Mouse (Mus musculus) G1E (cell line): ENCODE measurements around the gene Defb48. TPM values are rescaled to one million over a fixed set of nuclear protein-coding genes. Genes with fewer than 3 reads are reported as not detected.

Experiments used
- ATAC-seq: 2 replicates; pipeline ENCODE4 v1.8.0; 2016; ENCODE audit warnings: mild to moderate bottlenecking; ENCODE audit not compliant: insufficient number of reproducible peaks, poor library complexity, low FRiP score, severe bottlenecking; ENCODE audit errors: extremely low read depth
- DNase-seq: peaks from one replicate; pipeline ENCODE4 v3.0.0; 2012; ENCODE audit warnings: low spot score
- H3K27me3 ChIP-seq: 2 replicates; pipeline ENCODE4 v1.6.1; 2012; ENCODE audit warnings: mild to moderate bottlenecking, low read length, inconsistent platforms; ENCODE audit not compliant: insufficient read depth
- H3K36me3 ChIP-seq: replicated peaks from 2 replicates; pipeline ENCODE3; 2012; ENCODE audit warnings: mild to moderate bottlenecking, inconsistent platforms
- H3K4me1 ChIP-seq: 2 replicates; pipeline ENCODE4 v1.6.1; 2012; ENCODE audit warnings: low read depth, low read length, inconsistent platforms, mixed read lengths; ENCODE audit not compliant: insufficient read depth
- H3K4me3 ChIP-seq: 2 replicates; pipeline ENCODE4 v1.5.1; 2012; ENCODE audit warnings: low read depth, mild to moderate bottlenecking, inconsistent platforms, low read length, moderate library complexity, mixed read lengths
- H3K9me3 ChIP-seq: replicated peaks from 2 replicates; pipeline ENCODE4 v1.6.1; 2012; ENCODE audit warnings: inconsistent platforms
- CTCF ChIP-seq: IDR thresholded peaks from 2 replicates; pipeline ENCODE4 v1.5.1; 2012; ENCODE audit warnings: low read depth, low read length, inconsistent platforms, mixed read lengths
- GATA1 ChIP-seq: IDR thresholded peaks from 2 replicates; pipeline ENCODE4 v1.6.1; 2012; ENCODE audit warnings: borderline replicate concordance, low read length, inconsistent platforms, mixed read lengths
- GATA2 ChIP-seq: IDR thresholded peaks from 2 replicates; pipeline ENCODE4 v1.6.1; 2012; ENCODE audit warnings: low read depth, low read length, inconsistent platforms, borderline replicate concordance
- POLR2AphosphoS5 ChIP-seq: IDR thresholded peaks from 2 replicates; pipeline ENCODE4 v1.6.1; 2012; ENCODE audit warnings: low read depth, low read length, inconsistent platforms; ENCODE audit not compliant: insufficient replicate concordance
- TAL1 ChIP-seq: conservative IDR thresholded peaks from 2 replicates; pipeline ENCODE4 v1.6.1; 2012; ENCODE audit warnings: low read depth, low read length, inconsistent platforms, mixed read lengths
- polyA plus RNA-seq: library from polyadenylated mRNA; stranded (reverse); fragments of >175 nt; gene quantifications from 2 replicates; pipeline ENCODE4 v1.2.3, GENCODE M21; 2012
- total RNA-seq, 2 experiments: library from RNA; stranded (forward) in 1 of 2; stranded (reverse) in 1 of 2; fragments of 200-1000 nt in 1 of 2; fragments of >200 nt in 1 of 2; fragmentation: Nextera tagmentation in 1 of 2; gene quantifications; 2 replicates each; pipeline ENCODE4 v1.2.3; 2014 to 2017

Defb48 gene
- total and polyA plus RNA-seq, 3 experiments, result not detected

DNA sequence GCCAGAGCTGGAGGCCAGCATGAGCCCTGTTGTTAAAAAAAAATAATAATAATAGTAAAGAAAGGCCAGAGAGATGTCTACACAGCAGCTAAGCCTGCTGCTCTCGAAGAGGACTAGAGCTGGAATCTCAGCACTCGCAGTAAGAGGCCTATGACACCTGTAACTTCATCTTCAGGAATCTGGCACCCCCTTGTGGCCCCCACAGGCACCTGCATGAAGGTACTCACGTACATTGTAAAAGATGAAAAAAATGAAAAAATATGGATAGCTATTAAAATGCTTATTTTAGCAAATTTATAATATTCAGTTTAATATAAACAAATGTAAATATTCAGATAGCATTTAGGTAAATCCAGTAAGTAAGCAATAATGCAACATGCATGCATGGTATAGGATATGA lies 44.9 kb downstream of the Defb48 start:
- TF ChIP-seq POLR2AphosphoS5 (no peak), GATA1 (no peak), CTCF (peak; percentile 12; the same call in 1 of the 2 replicates), TAL1 (no peak)
- 0 out of 2 replicates have a peak, but pooled peaks cover 5% of the 10 kb centered on the region for H3K4me1 ChIP-seq
- DNase-seq, result no peak
- no peaks in the 10 kb centered on the region for H3K9me3 ChIP-seq
- H3K36me3 ChIP-seq, result peaks cover 33% of the 10 kb centered on the region
- no peak overlapping the region for H3K4me3 ChIP-seq
- no peaks in the 10 kb centered on the region for H3K27me3 ChIP-seq
- ATAC-seq, result no peak

DNA sequence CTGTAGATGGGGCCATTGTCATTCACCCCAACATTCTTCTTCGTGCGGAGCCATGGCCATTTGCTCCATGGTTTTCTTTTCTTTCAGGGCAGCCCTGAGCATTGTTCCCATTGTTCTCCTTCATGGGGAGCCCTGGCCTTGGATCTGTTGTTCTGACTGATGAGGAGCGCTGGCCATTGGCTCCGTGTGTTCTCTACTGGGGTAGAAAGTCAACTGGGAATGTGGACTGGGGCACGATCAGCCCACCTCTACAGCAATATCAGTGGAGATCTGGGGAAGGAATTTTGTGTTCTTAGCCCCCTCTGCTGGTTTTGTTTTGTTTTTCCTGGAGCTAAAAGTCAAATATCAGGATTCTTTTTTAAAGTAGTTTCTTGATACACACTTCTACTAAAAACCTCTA lies 46.6 kb downstream of the Defb48 start:
- no peak for DNase-seq
- no peak overlapping the region for H3K4me3 ChIP-seq
- H3K27me3 ChIP-seq, result no peaks in the 10 kb centered on the region
- TF ChIP-seq POLR2AphosphoS5 (no peak), GATA1 (no peak), TAL1 (no peak), CTCF (no peak)
- ATAC-seq, result no peak
- 0 out of 2 replicates have a peak, but pooled peaks cover 5% of the 10 kb centered on the region for H3K4me1 ChIP-seq
- peaks cover 28% of the 10 kb centered on the region for H3K36me3 ChIP-seq
- H3K9me3 ChIP-seq, result no peaks in the 10 kb centered on the region

DNA sequence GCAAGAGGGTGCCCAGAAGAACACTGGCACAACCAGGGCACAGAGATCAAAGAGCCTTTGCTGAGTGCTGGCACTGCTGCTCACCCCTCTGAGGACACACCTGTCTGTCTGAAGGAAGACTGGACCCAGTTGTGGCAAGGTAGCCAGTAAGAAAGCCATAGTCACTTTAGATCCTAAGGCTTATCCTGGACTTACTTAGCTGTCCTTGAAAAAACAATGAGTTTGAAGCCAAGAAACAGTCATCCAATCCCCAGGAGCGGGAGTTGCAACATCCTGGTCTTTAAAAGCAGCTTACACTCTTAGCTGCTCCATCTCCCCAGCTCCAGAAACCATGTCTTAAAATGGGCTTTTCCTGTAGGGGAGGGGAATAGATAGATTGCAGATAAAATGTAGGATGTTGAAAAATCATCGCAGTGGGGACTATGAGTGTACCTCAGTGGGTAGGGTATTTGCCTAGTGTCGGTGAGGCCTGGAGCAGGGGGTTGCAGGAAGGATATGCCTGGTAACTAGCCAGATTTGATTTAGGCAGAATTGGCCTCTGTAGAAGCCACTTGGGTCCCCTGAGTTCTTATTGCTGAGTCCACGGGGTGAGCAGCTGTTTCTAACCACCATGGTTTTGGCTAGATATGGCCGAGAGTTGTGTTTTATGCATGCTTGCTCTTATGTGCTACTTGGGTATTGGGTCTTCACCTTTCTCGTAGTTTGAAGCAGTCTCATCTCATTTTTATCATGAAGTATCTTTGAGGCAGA lies 47.5 kb downstream of the Defb48 start:
- ATAC-seq, result no peak
- no peak for TF ChIP-seq TAL1
- no peak for TF ChIP-seq GATA2
- no peak for TF ChIP-seq GATA1
- no peak for TF ChIP-seq CTCF
- TF ChIP-seq POLR2AphosphoS5, result no peak
- peaks cover 28% of the 10 kb centered on the region for H3K36me3 ChIP-seq

DNA sequence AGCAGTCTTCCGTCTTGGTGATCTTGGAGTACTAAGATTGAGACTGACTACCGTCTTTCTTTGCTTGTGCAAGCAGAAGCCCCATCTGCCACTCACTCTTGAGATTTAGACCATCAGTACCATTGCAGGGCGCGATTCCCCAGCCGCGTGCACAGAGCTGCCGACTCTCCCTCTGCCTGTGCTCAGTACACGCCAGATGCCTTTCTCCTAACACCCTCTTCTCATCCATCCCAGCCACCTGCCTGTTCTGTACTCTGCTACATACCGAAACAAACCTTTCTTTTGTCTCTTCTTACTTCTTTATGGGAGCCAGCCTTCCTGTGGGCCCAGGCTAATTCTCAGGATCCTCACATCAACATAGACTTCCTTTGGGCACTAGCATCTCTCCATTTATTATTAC lies 48.9 kb downstream of the Defb48 start:
- DNase-seq (no peak), ATAC-seq (no peak)
- H3K27me3 ChIP-seq, result no peaks in the 10 kb centered on the region
- H3K9me3 ChIP-seq, result no peaks in the 10 kb centered on the region
- 0 out of 2 replicates have a peak, but pooled peaks cover 1% of the 10 kb centered on the region for H3K4me1 ChIP-seq
- TF ChIP-seq TAL1 (no peak), POLR2AphosphoS5 (no peak), GATA1 (no peak), CTCF (no peak), GATA2 (no peak)
- H3K4me3 ChIP-seq, result no peak overlapping the region
- H3K36me3 ChIP-seq, result peaks cover 30% of the 10 kb centered on the region

More for the DNA sequence above, 47.5 kb downstream of the Defb48 start:
- Histone ChIP-seq H3K4me1 (0 out of 2 replicates have a peak, but pooled peaks cover 5% of the 10 kb centered on the region), H3K4me3 (no peak overlapping the region), H3K27me3 (no peaks in the 10 kb centered on the region), H3K9me3 (no peaks in the 10 kb centered on the region)
- no peak for DNase-seq

DNA sequence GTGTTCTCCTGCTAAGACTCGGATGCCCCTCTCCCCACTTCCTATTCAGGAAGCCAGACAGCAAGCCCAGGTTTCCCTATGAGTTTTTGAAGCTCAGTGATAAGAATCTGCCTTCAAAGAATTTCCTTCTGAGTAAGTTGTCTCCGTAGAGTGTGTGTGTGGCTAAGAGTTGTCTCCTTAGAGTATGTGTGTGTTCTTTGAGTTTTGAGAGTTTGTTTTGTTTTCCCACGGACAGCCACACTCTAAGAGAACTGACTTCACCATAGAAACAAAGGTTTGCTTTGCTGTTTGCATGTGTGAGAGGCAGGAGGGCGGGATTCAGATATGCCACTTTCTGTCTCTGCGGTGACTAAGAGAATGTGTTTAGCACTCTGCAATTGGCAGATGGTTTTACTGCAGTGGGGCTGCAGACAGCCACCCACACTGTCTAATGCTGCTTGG lies 56.2 kb downstream of the Defb48 start:
- no peaks in the 10 kb centered on the region for H3K4me1 ChIP-seq
- H3K36me3 ChIP-seq, result peaks cover 16% of the 10 kb centered on the region
- DNase-seq (no peak), ATAC-seq (no peak)
- no peak overlapping the region for H3K4me3 ChIP-seq
- no peak for TF ChIP-seq TAL1
- no peak for TF ChIP-seq CTCF
- no peak for TF ChIP-seq GATA1
- TF ChIP-seq GATA2, result no peak
- no peak for TF ChIP-seq POLR2AphosphoS5
- no peaks in the 10 kb centered on the region for H3K9me3 ChIP-seq
- H3K27me3 ChIP-seq, result no peaks in the 10 kb centered on the region

Other genes with a start within 250 kb of the Defb48 start
- 144 and 145 TPM in 2 replicates for gene Ints6, start 223.3 kb downstream of the Defb48 start, total RNA-seq (2014; fragmentation: Nextera tagmentation)
- gene Ints6, start 223.3 kb downstream of the Defb48 start, total RNA-seq (2017), result 109 and 191 TPM in 2 replicates
- gene Ints6, start 223.3 kb downstream of the Defb48 start, polyA plus RNA-seq, result 15.9 and 19.6 TPM in 2 replicates
- gene Wdfy2, start 146.8 kb downstream of the Defb48 start, total RNA-seq (2014; fragmentation: Nextera tagmentation), result 12.7 and 14.6 TPM in 2 replicates
- gene Wdfy2, start 146.8 kb downstream of the Defb48 start, total RNA-seq (2017), result 9.8 and 10.3 TPM in 2 replicates
- 2.3 and 2.5 TPM in 2 replicates for gene Wdfy2, start 146.8 kb downstream of the Defb48 start, polyA plus RNA-seq
- not detected in 2 replicates for gene Defb47, start 13.6 kb upstream of the Defb48 start, total RNA-seq (2014; fragmentation: Nextera tagmentation)
- gene Defb47, start 13.6 kb upstream of the Defb48 start, total RNA-seq (2017), result not detected in 2 replicates
- gene Defb47, start 13.6 kb upstream of the Defb48 start, polyA plus RNA-seq, result not detected in 2 replicates
- not detected in 2 replicates for gene Defb43, start 27.3 kb upstream of the Defb48 start, total RNA-seq (2014; fragmentation: Nextera tagmentation)
- gene Defb43, start 27.3 kb upstream of the Defb48 start, total RNA-seq (2017), result not detected in 2 replicates
- gene Defb43, start 27.3 kb upstream of the Defb48 start, polyA plus RNA-seq, result not detected in 2 replicates
- not detected in 2 replicates for gene Defb42, start 62.5 kb upstream of the Defb48 start, total RNA-seq (2014; fragmentation: Nextera tagmentation)
- 0.05 and 0.06 TPM in 2 replicates for gene Defb42, start 62.5 kb upstream of the Defb48 start, total RNA-seq (2017)
- not detected in 2 replicates for gene Defb42, start 62.5 kb upstream of the Defb48 start, polyA plus RNA-seq
- not detected in 2 replicates for gene Defb30, start 65.5 kb upstream of the Defb48 start, total RNA-seq (2014; fragmentation: Nextera tagmentation)
- not detected in 2 replicates for gene Defb30, start 65.5 kb upstream of the Defb48 start, total RNA-seq (2017)
- not detected in 2 replicates for gene Defb30, start 65.5 kb upstream of the Defb48 start, polyA plus RNA-seq